Mouse (Mus musculus) hindbrain, embryonic 16.5 days (tissue): ENCODE measurements at regions not wholly inside any gene's neighbourhood (a gene's known extent, or its start where the extent isn't known, plus 50 kb on each side); places are given as distances from the start of the nearest gene placed in this dataset.

Experiments
- ATAC-seq: fragments of 200-750 bp; cut with Nextera tagmentation; 2 replicates; pipeline ENCODE4 v1.8.0; 2017; ENCODE audit warnings: moderate TSS enrichment, moderate library complexity
- H3K27ac ChIP-seq: fragments of 300-500 bp; sonication (generic); 2 replicates; pipeline ENCODE4 v1.5.1; 2014; ENCODE audit warnings: low read depth, mild to moderate bottlenecking, control low read depth, low read length, moderate library complexity
- H3K27me3 ChIP-seq: fragments of 300-500 bp; sonication (generic); replicated peaks from 2 replicates; pipeline ENCODE4 v1.6.1; 2014; ENCODE audit warnings: low read length; ENCODE audit not compliant: control insufficient read depth, insufficient read depth
- H3K36me3 ChIP-seq: fragments of 300-500 bp; sonication (generic); 2 replicates; pipeline ENCODE4 v1.6.1; 2014; ENCODE audit warnings: mild to moderate bottlenecking, low read length, moderate library complexity, mixed read lengths; ENCODE audit not compliant: control insufficient read depth, insufficient read depth
- H3K4me1 ChIP-seq: fragments of 300-500 bp; sonication (generic); 2 replicates; pipeline ENCODE4 v1.6.1; 2014; ENCODE audit warnings: low read depth, low read length; ENCODE audit not compliant: control insufficient read depth, insufficient read depth
- H3K4me2 ChIP-seq: fragments of 300-500 bp; sonication (generic); 2 replicates; pipeline ENCODE4 v1.6.1; 2014; ENCODE audit warnings: mild to moderate bottlenecking, low read length, control low read depth, moderate library complexity
- H3K4me3 ChIP-seq: fragments of 300-500 bp; sonication (generic); 2 replicates; pipeline ENCODE4 v1.5.1; 2014; ENCODE audit warnings: mild to moderate bottlenecking, low read length, control low read depth, moderate library complexity
- H3K9ac ChIP-seq: fragments of 300-500 bp; sonication (generic); 2 replicates; pipeline ENCODE4 v1.6.1; 2014; ENCODE audit warnings: low read depth, mild to moderate bottlenecking, control low read depth, low read length, moderate library complexity
- H3K9me3 ChIP-seq: fragments of 300-500 bp; sonication (generic); 2 replicates; pipeline ENCODE4 v1.6.1; 2014; ENCODE audit warnings: mild to moderate bottlenecking, low read length, moderate library complexity; ENCODE audit not compliant: control insufficient read depth
- WGBS: fragments of 180-500 bp; shearing (Covaris S2); extraction: QIAGEN DNeasy Blood & Tissue Kit; methylation state at CpG from one replicate; pipeline ENCODE4 v1.1.7; 2014; 5-methylcytosine and 5-hydroxymethylcytosine counted together

DNA sequence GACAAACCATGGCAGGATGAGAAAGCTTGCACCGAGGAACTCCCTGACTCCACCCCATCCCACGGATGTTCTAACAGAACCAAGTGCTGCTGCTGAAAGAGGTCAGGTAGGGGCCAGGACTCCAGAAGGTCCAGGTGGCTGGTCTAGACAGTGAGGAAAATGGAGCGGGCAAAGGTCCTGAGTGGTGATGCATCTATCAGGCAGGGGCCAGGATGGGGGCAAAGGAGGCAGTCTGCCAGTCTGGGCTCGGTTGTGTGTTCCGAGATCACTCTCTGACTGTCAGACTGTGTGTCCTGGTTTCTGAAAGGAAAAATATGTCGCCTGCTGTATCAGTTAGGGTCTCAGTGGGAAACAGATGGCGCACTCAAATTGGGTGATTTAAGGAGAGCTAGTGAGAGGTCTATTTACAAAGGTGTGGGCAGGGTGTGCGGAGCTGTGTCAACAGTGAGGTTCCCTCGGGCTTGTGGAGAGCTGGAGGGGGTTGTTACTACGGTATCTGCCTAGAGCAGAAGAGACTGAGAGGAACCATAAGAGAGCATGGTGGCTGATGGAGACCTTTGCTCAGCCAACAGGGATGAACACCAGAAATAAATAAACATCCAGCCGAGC, 168.3 kb upstream of the Csf3r start:
- Histone ChIP-seq H3K27ac (no peak overlapping the region), H3K36me3 (no peaks in the 10 kb centered on the region), H3K27me3 (no peaks in the 10 kb centered on the region), H3K4me1 (peaks cover 14% of the 10 kb centered on the region), H3K4me2 (no peak overlapping the region), H3K4me3 (no peak overlapping the region), H3K9ac (no peak overlapping the region; the same call in 1 of the 2 replicates), H3K9me3 (no peaks in the 10 kb centered on the region)
- ATAC-seq, result peak; percentile 48; the same call in 1 of the 2 replicates
- 37% methylated on average over 11 of the region's 11 CpGs for WGBS

DNA sequence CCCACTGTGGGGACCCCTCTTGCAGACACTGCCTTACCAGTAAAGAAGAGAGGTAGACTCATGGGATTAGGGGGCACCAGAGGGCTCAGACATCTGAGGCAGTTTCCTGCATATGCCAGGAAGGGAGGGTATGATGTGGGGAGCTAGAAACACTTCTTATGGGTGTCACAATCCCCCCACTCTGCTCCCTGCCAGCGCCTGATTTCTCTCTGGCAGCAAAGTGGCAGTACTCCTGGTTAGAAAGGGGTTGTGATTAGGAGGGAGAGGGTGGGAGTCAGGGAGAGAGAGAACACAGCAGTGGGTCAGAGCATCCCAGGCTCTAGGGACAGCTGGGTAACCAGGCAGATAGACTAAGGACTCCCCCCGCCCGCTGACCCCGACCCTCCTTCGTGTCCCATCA, 167.6 kb upstream of the Csf3r start:
- no peaks in the 10 kb centered on the region for H3K36me3 ChIP-seq
- H3K4me2 ChIP-seq, result no peak overlapping the region
- H3K9ac ChIP-seq, result no peak overlapping the region
- H3K9me3 ChIP-seq, result no peaks in the 10 kb centered on the region
- ATAC-seq, result no peak
- no peaks in the 10 kb centered on the region for H3K27me3 ChIP-seq
- no peak overlapping the region for H3K4me3 ChIP-seq
- no peak overlapping the region for H3K27ac ChIP-seq
- WGBS, result 45% methylated on average over 5 of the region's 5 CpGs
- peaks cover 14% of the 10 kb centered on the region for H3K4me1 ChIP-seq

DNA sequence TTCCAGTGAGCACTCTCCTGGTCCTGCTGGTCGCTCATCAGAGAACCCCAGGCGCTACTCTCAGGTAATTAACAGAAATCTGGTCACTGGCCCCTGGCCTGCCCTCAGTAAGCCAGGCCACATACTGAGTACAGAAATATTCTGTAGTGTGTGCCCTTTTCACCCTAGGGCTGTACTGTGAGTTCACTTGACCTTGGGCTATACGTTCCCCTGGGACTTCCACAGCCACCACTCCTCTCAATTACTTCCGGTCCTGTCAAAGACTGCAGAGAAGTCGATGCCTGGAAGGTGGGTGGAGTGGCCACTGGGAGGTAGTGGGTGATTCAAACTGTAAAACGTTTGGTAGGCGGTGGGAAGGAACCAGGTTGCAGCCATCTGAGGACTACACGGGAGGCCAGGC, 159.3 kb upstream of the Csf3r start:
- no peaks in the 10 kb centered on the region for H3K9me3 ChIP-seq
- H3K4me3 ChIP-seq, result no peak overlapping the region
- 45% methylated on average over 8 of the region's 8 CpGs for WGBS
- no peaks in the 10 kb centered on the region for H3K4me1 ChIP-seq
- H3K9ac ChIP-seq, result no peak overlapping the region
- no peak overlapping the region for H3K4me2 ChIP-seq
- no peaks in the 10 kb centered on the region for H3K27me3 ChIP-seq
- H3K27ac ChIP-seq, result no peak overlapping the region
- 0 out of 2 replicates have a peak, but pooled peaks have one; percentile 24 for ATAC-seq
- no peaks in the 10 kb centered on the region for H3K36me3 ChIP-seq

DNA sequence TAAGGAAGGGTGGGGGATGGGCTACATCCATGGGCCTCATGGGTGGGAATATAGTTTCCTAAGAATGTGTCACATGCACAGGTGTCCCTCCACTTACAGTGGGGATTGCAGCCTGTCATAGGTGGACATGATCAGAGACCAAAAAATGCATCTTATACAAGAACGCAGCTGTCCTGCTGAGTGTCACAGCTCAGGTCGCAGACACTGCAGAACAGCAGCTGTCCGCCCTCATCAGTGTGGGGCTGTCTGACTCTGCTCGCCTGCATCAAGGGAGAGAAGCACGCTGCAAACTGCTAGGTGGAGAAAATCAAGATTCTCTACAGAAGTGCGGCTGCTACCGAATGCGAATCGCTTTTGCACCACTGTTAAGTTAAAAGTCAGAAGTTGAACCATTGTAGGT, 158.6 kb upstream of the Csf3r start:
- Histone ChIP-seq H3K9ac (no peak overlapping the region), H3K27ac (no peak overlapping the region), H3K4me3 (no peak overlapping the region), H3K9me3 (no peaks in the 10 kb centered on the region), H3K36me3 (no peaks in the 10 kb centered on the region), H3K4me2 (no peak overlapping the region), H3K27me3 (no peaks in the 10 kb centered on the region), H3K4me1 (no peaks in the 10 kb centered on the region)
- no peak for ATAC-seq
- WGBS, result 73% methylated on average over 9 of the region's 9 CpGs

DNA sequence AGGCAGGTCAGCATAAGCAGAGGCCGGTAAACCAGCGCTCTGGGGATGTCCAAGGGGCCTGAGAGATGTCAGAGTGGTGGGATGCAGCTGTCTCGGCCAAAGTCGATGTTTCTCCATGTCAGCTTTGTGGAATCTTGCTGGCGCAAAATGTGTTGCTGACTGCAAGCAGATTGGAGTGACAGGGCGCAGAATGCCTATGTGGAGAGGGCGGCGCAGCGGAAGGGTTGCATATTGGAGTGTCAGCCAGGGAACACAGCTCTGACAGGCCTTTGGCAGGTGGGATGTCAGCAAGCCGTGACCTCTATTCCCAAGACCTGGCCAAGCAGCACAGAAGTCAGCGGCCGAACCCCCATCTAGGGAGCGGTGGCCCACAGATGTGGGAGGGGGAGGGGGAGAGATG, 153.1 kb upstream of the Csf3r start:
- Histone ChIP-seq H3K4me2 (no peak overlapping the region), H3K27ac (no peak overlapping the region), H3K36me3 (no peaks in the 10 kb centered on the region), H3K27me3 (no peaks in the 10 kb centered on the region), H3K9me3 (no peaks in the 10 kb centered on the region), H3K4me1 (no peaks in the 10 kb centered on the region), H3K4me3 (no peak overlapping the region), H3K9ac (no peak overlapping the region)
- no peak for ATAC-seq
- WGBS, result 64% methylated on average over 13 of the region's 13 CpGs

DNA sequence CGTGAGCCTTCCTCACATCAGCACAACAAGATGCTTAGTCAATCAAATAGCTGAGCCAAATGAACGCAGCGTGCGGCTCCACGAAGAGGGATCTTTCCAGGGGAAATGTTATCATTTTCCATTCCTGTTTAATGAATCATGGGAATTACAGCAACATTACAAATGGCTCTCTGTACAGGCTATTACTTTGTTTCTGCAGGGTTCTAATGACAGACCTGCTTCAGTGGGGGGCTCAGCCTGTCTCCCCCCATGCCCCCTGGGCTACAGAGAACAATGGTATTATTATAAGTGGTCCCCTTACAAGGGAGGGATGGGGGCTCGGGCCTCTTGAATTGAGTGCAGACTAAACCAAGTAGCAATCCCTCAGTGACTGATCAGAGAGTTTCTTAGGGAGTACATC, 144.3 kb upstream of the Csf3r start:
- H3K4me3 ChIP-seq, result no peak overlapping the region
- H3K4me1 ChIP-seq, result peaks cover 11% of the 10 kb centered on the region
- H3K9ac ChIP-seq, result no peak overlapping the region
- H3K27me3 ChIP-seq, result no peaks in the 10 kb centered on the region
- H3K36me3 ChIP-seq, result no peaks in the 10 kb centered on the region
- no peaks in the 10 kb centered on the region for H3K9me3 ChIP-seq
- no peak for ATAC-seq
- no peak overlapping the region for H3K27ac ChIP-seq
- no peak overlapping the region for H3K4me2 ChIP-seq
- WGBS, result 30% methylated on average over 6 of the region's 6 CpGs

DNA sequence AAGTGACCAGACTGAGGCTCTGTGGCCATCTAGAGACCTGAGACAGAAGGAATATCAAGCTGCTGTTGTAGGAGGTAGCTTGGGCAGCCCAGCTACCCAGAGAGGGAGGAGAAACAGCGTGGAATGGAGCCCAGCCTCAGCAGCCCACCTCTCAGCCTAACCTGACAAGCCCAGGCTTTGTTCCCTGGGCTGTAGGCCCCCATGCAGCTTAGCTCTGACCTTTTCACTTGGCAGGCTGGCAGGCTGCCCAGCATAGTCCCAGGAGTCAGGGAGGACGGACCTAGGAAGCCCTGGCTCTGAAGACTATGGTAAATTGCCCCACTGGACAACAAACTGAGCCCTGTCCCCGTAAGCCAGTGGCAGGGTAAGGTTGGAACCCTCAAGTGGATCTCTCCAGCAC, 141.8 kb upstream of the Csf3r start:
- Histone ChIP-seq H3K4me1 (peaks cover 11% of the 10 kb centered on the region), H3K4me2 (no peak overlapping the region), H3K27me3 (no peaks in the 10 kb centered on the region), H3K27ac (0 out of 2 replicates have a peak overlapping the region, but pooled peaks have one; percentile 16), H3K9ac (no peak overlapping the region), H3K4me3 (no peak overlapping the region), H3K36me3 (no peaks in the 10 kb centered on the region), H3K9me3 (no peaks in the 10 kb centered on the region)
- whole genome bisulfite sequencing, result 19% methylated on average over 3 of the region's 3 CpGs
- peak; percentile 50 for ATAC-seq

DNA sequence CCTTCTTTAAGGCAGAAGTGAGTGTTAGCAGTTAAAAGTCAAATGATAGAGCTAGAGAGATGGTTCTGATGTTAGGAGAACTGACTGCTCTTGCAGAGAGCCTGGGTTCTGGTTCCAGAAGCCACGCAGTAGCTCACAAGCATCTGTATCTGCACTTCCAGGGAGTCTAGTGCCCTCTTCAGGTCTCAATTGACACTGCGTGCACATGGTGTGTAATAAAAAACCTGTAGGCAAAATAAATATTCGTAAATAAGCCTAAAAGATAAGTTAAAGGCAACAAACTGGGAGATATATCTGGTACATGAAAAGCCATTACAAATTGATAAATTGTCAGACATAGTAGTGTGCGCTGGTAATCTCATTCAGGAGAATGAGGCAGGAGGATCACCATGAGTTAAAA, 133.8 kb upstream of the Csf3r start:
- no peak for ATAC-seq
- no peaks in the 10 kb centered on the region for H3K4me1 ChIP-seq
- H3K9me3 ChIP-seq, result no peaks in the 10 kb centered on the region
- H3K27me3 ChIP-seq, result no peaks in the 10 kb centered on the region
- no peaks in the 10 kb centered on the region for H3K36me3 ChIP-seq
- no peak overlapping the region for H3K4me2 ChIP-seq
- H3K27ac ChIP-seq, result no peak overlapping the region
- no peak overlapping the region for H3K9ac ChIP-seq
- WGBS, result 63% methylated on average over 4 of the region's 4 CpGs
- no peak overlapping the region for H3K4me3 ChIP-seq

DNA sequence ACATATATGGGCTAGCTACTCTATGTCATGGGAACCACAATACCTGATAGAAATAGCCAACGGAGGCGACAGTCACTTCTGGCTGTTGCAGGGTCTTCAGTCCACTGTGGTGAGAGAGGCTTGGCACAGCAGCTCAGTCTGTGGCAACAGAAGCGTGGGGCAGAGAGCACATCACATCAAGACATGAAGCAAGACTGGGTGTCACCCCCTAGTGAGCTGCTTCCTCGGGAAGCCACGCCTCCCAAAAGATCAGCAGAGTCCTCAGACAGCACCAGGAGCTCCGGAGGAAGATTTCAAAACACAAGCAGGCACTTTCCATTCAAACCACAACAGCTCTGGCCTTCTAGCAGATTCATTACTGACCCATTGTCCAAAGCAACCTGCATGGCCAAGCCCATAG, 131.2 kb upstream of the Csf3r start:
- no peak for ATAC-seq

DNA sequence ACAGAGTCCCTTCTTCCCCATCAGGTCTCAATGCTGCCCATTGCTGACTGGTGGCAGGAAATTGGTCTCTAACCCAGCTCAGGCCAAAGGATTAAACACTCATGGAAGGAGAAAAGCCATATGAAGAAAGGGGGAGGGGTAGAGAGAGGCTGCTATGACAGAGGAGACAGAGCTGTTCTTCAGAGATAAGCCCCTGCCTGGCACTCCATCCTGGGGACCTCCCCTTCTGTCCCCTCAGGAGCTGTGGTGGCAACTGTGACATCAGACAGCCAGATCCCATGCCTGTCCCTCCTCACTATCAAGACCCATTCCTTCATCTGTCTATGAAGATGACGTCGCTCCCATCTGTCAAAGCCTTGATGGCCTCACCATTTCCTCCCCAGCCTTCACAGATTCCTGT, 126.6 kb upstream of the Csf3r start:
- Histone ChIP-seq H3K36me3 (no peaks in the 10 kb centered on the region), H3K9me3 (no peaks in the 10 kb centered on the region), H3K4me2 (no peak overlapping the region), H3K27ac (no peak overlapping the region), H3K9ac (no peak overlapping the region), H3K27me3 (no peaks in the 10 kb centered on the region), H3K4me1 (no peaks in the 10 kb centered on the region), H3K4me3 (no peak overlapping the region)
- ATAC-seq, result no peak
- 84% methylated on average over 2 of the region's 2 CpGs for WGBS

More for the DNA sequence above, 131.2 kb upstream of the Csf3r start:
- WGBS, result 83% methylated on average over 6 of the region's 6 CpGs
- Histone ChIP-seq H3K36me3 (no peaks in the 10 kb centered on the region), H3K9ac (no peak overlapping the region), H3K4me3 (no peak overlapping the region), H3K27ac (no peak overlapping the region), H3K9me3 (no peaks in the 10 kb centered on the region), H3K4me1 (no peaks in the 10 kb centered on the region), H3K27me3 (no peaks in the 10 kb centered on the region), H3K4me2 (no peak overlapping the region)
